Mouse (Mus musculus) left cerebral cortex, adult 11 months (tissue): ENCODE measurements around the gene Sytl3.

Experiments
- DNase-seq: peaks from one replicate; pipeline ENCODE4 v3.0.0; 2022; ENCODE audit warnings: low spot score

Sytl3 gene

DNA sequence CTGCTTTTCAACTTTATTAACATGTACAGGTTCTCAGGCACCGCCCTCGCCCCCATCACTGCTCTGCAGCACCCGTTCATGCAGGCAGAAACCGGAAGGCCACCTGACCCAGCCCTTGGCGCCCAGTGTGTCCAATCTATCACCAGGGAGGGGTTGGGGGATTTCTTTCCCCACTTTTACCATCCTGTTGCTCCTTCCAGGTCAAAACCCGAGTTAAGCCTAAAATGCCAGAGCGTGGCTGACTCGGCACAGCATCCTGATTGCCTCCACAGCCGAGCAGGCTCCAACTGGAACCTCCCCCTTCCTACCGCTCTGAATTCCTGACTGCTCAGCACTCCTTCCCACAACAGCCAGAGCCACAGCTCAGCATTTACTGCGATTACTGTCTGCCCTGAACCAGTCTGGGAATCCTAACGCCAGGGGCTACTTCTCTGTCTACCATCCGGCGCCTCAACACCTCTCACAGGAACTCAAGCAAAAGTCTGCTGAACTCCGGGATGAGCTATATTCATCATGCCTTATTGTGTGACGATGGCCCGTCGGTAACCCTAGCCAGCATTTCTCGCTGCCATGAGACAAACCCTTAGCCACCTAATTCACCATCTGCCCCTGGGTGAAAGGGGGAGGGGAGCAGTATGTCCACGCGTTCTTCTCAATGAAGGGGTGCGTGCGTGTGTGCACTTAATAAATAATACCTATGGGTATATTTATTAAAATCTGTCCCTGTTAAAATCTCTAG is 120.0 kb downstream of the Sytl3 start:
- no peak for DNase-seq

DNA sequence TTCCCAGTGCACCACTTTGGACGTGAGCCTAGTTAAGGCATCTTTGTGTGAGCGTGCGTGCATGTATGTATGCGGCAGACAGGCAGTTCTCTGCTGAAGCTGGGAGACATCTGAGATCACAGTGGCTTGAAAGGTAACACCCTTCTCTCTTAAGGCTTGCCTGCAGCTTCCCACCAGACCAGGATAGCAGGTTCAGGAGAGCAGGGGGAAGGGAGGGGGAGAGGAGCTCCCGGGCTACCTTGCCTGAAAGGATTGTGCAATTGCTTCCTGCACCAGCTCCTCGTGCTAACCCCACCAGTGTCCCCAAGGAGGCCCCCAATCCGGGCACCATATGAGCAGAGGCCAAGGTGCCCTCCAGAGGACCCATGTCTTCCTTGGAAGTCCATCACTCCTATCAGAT is 120.7 kb downstream of the Sytl3 start:
- DNase-seq = no peak

DNA sequence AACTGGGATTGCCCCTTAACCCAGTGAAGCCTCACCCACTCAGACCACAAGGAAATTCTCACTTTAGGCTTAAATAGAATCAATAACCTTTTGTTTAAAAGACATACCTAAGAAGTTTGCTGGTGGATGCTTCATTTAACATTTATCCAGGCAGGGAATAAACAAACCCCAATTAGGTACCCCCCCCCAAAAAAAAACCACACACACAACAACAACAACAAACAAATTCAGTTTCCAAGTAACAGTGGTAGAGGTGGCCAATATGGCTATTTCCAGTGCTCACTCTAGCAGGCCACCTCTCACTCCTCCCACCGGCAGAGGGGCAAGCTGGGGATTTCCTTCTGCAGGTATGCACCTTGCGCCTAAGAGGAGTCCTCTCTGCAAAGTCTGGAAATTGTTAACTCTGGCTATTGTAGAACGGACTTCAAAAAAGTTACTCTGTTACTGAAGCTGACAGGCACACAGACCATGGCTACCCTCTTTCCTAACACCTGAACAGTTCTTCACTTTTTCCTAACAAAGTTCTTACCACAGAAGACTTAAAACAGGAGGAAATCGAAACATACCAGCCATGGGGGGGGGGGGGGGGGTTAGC is 121.7 kb downstream of the Sytl3 start:
- DNase-seq = no peak

DNA sequence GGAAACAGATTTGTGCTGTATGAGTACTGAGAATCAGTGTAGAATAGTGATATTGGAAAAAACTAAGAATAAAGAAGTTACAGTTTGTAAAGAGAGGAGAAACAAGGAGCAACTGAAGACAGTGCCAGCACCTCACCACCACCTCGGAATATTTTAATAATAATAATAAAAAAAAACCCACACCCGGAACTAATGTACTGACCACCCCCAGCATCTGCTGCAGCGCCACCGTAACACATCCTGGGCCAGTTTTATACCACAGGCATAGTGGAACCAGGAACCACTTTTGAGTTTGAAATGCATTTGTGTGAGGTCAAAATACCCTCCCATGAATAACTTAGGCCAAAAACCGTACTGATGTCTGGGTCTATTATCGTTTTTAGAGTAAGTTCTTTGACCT is 122.4 kb downstream of the Sytl3 start:
- DNase-seq = no peak

DNA sequence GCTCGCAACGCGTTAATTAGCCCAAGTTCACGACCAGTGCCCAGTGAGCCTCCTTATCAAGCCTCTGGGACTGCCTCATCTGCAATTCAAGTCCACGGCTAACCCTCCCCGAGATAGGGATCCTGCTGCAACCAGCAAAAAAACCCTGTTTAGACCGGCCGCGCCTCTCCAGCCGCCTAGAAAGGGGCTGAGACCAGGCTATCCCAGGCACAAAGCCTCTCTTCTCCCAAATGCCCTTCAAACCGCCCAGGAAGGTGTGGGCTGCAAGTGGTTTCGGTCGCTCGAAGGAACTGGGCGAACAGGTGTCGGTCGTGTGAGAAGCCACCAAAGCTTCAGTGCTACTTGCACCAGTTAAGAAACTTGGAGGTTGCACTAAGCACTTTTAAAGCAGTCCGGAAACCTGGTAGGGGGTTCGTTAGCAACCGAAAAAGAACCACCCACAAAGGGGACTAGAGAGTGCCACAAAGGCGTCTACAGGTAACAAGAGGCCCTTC is 123.2 kb downstream of the Sytl3 start:
- no peak for DNase-seq

DNA sequence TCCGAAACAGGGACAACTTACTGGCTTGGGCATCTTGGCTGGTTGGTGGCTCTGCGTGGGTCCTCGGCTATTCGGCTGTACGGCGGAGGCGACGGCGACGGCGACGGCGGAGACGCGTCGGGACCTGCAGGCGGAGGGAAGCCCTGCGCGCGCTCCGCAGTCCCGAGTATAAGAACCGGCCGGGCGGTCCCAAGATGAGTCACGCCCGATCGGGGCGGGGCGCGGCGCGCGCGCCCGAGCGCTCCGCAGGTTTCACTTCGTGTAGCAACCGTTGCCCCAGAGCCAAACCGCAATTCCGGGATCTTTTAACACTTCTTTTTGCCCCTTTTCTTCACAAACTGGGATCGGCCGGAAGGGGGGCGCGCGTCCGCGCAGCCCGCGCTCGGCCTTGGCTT is 123.7 kb downstream of the Sytl3 start, which contains the start of gene Ezr:
Gene Ezr (minus strand): TSS at position 174 of the 395 bp plus-strand sequence.
- DNase-seq = peak; percentile 29

DNA sequence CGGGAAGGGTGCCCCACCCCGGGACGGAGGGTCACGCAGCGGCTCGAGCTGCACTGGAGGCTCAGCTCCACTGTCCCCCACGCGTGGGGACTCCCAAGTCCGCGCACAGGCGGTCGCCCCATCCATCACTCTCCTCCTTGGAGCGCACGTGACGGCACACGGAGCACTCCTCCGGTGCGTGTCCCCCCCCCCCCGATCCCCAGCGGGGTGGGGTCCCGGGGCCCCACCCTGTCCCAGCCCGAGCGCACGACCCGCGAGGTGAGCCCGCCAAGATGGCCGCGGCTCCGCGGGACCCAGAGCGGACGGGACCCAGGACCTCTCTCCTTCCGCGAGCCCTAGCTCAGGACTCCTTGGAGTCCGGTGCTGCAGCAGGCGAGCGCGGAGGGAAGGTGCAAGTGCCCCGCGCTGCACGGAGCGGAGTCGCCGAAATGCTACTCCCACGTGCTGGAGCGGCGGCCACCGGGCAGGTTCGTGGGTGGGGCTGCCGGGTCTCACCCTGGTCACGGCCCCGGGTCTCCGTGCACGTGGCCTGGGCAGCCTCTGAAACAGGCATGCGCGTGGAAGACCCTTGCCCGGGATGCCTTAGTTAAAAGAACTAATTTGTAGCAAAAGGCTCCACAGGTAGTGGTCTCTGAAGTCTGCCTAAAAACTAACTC is 124.2 kb downstream of the Sytl3 start:
- DNase-seq = no peak

DNA sequence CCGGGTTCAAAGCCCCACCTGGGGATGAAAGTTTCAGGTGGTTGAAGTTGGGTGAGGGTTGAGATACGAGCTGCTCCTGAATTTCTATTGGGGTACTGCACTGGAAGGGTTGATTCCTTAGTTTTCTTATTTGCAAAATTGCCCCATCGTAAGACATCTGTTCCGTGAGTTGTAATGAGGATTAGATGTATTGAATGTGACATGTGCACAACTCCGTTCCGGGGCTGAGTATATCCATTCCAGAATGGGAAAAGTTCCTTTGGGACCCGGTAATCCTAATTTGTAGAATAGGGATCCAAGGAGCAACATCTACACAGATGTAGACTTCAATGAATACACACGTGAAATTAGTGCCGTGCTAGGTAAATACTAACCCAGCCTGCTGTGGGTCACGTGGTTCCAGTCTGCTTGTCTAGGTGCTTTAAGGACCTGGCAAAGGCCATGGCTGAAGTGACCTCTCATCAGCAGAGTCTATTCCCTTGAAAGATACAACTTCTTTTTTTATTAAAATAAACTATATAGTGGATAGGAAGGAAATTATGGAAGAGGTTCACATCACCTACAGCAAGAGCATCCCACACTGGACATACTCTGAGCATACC is 125.0 kb downstream of the Sytl3 start:
- no peak for DNase-seq

DNA sequence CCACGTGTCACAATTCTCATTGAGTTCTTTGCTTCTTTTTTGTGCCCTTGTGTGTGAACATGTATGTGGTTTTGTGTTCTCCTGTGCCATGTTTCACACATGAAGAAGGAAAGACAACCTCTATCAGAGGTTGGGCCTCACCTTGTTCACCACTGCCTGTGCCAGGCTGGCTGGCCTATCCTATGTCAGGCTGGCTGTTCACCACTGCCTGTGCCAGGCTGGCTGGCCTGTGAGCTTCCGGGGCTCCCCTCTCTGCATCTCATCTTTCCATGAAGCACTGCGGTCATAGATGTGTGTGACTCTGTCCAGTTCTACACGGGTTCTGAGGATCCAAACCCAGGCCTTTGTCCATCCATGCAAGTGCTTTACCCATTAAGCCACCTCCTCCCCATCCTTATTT is 128.3 kb downstream of the Sytl3 start:
- DNase-seq = no peak
